Mouse (Mus musculus) forebrain, postnatal 0 days (tissue): ENCODE data around the gene Cdc42ep2. TPM values are rescaled to one million over a fixed set of nuclear protein-coding genes. Genes with fewer than 3 reads are reported as not detected.

Experiments used
- ATAC-seq: fragments of 200-750 bp; cut with Nextera tagmentation; 2 replicates; pipeline ENCODE4 v1.8.0; 2017; ENCODE audit warnings: mild to moderate bottlenecking, moderate library complexity
- DNase-seq: peaks from one replicate; pipeline ENCODE4 v3.0.0-alpha.2; 2015
- H3K27ac ChIP-seq: fragments of 300-500 bp; sonication (generic); 2 replicates; pipeline ENCODE4 v1.5.1; 2014; ENCODE audit warnings: low read depth, mild to moderate bottlenecking, antibody characterized with exemption, low read length, moderate library complexity, mixed read lengths
- H3K27me3 ChIP-seq: fragments of 300-500 bp; sonication (generic); 2 replicates; pipeline ENCODE4 v1.6.1; 2014; ENCODE audit warnings: mild to moderate bottlenecking, low read length, mixed read lengths; ENCODE audit not compliant: insufficient read depth
- H3K36me3 ChIP-seq: fragments of 300-500 bp; sonication (generic); 2 replicates; pipeline ENCODE4 v1.6.1; 2014; ENCODE audit warnings: mild to moderate bottlenecking, moderate library complexity; ENCODE audit not compliant: insufficient read depth
- H3K4me1 ChIP-seq: fragments of 300-500 bp; sonication (generic); 2 replicates; pipeline ENCODE4 v1.6.1; 2014; ENCODE audit warnings: antibody characterized with exemption; ENCODE audit not compliant: insufficient read depth
- H3K4me2 ChIP-seq: fragments of 300-500 bp; sonication (generic); 2 replicates; pipeline ENCODE4 v1.6.1; 2014; ENCODE audit warnings: low read depth, mild to moderate bottlenecking, moderate library complexity
- H3K4me3 ChIP-seq: fragments of 300-500 bp; sonication (generic); 2 replicates; pipeline ENCODE4 v1.5.1; 2014; ENCODE audit warnings: low read depth, low read length, mixed read lengths
- H3K9ac ChIP-seq: fragments of 300-500 bp; sonication (generic); 2 replicates; pipeline ENCODE4 v1.6.1; 2014; ENCODE audit warnings: mild to moderate bottlenecking
- H3K9me3 ChIP-seq: fragments of 300-500 bp; sonication (generic); 2 replicates; pipeline ENCODE4 v1.6.1; 2016; ENCODE audit warnings: low read length
- CTCF ChIP-seq: sonication (generic); IDR thresholded peaks from 2 replicates; pipeline ENCODE4 v1.5.1; 2016; ENCODE audit warnings: antibody characterized with exemption, control low read depth, low read depth
- WGBS: fragments of 180-500 bp; shearing (Covaris S2); extraction: QIAGEN DNeasy Blood & Tissue Kit; methylation state at CpG from one replicate; pipeline ENCODE4 v1.1.7; 2014; 5-methylcytosine and 5-hydroxymethylcytosine counted together
- polyA plus RNA-seq: library from polyadenylated mRNA; unstranded; fragments of >200 nt; fragmentation: Nextera tagmentation; extraction: Ambion mirVana; gene quantifications from 2 replicates; pipeline ENCODE4 v1.2.1, GENCODE M21; 2015
- total RNA-seq: library from RNA; depleted of rRNA; stranded (reverse); fragments of >200 nt; gene quantifications from 2 replicates; pipeline ENCODE4 v1.2.3, GENCODE M21; 2014; rRNA removed

Cdc42ep2 gene
- total RNA-seq = 13.3 and 18.4 TPM in 2 replicates
- 13.5 and 15.6 TPM in 2 replicates for polyA plus RNA-seq

DNA sequence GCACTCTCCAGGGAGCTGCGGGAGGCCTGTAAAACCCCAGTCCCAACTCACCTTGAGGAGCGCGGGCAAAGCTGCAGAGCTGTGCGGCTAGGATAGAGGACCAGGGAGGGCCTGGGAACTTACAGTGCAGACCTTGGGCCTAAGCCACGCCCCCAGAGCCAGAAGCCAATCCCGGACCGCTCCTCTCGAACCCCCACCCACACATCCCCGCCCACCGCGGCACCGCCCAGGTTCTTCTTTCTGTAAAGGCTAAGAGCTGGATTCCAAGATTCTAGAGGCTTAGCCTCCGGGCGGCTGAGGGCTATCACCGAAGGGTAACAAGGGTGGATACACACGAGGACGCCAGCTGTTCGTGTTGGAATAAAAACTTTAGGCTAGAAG, at the start of gene Cdc42ep2:
Gene Cdc42ep2, minus strand, starts transcription at position 104 of the 381 bp plus-strand sequence.
- 0 out of 2 replicates have a peak, but pooled peaks cover 3% of the 10 kb centered on the region for H3K4me1 ChIP-seq
- no peaks in the 10 kb centered on the region for H3K9me3 ChIP-seq
- peak within 1 kb of the TSS; percentile 70 for H3K9ac ChIP-seq
- DNase-seq = peak; percentile 93
- 0% methylated on average over 18 of the region's 18 CpGs for WGBS
- H3K36me3 ChIP-seq = no peaks in the 10 kb centered on the region
- ATAC-seq = peak; percentile 95
- peak within 1 kb of the TSS; percentile 60 for H3K4me3 ChIP-seq
- peak within 1 kb of the TSS; percentile 60 for H3K27ac ChIP-seq
- no peak for TF ChIP-seq CTCF
- H3K27me3 ChIP-seq = no peaks in the 10 kb centered on the region
- H3K4me2 ChIP-seq = peak within 1 kb of the TSS; percentile 94

DNA sequence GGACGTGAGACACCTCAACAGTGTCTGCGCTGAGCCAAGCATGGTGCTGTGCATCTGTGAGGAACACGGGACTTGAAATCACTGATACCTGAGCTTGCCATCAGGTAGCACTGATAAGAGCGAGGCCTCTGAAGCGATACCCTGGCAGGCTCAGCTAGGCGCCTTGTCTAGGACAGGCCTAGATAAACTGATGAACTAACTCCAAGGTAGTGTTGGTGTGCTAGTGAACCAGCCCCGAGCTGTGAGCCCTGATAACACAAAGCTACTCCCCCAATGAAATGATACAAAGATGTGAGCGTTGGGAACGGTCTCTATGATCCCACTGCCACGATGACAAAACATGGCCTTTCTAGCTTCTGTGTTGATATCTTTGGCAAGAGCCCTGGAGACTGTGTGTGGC, 43.0 kb upstream of the Cdc42ep2 start:
- DNase-seq (no peak), ATAC-seq (no peak)
- Histone ChIP-seq H3K9ac (0 out of 2 replicates have a peak overlapping the region, but pooled peaks have one; percentile 14), H3K27ac (no peak overlapping the region), H3K4me3 (no peak overlapping the region), H3K9me3 (no peaks in the 10 kb centered on the region), H3K36me3 (no peaks in the 10 kb centered on the region), H3K27me3 (no peaks in the 10 kb centered on the region), H3K4me2 (no peak overlapping the region), H3K4me1 (no peaks in the 10 kb centered on the region)
- WGBS = 91% methylated on average over 10 of the region's 10 CpGs
- TF ChIP-seq CTCF = no peak

DNA sequence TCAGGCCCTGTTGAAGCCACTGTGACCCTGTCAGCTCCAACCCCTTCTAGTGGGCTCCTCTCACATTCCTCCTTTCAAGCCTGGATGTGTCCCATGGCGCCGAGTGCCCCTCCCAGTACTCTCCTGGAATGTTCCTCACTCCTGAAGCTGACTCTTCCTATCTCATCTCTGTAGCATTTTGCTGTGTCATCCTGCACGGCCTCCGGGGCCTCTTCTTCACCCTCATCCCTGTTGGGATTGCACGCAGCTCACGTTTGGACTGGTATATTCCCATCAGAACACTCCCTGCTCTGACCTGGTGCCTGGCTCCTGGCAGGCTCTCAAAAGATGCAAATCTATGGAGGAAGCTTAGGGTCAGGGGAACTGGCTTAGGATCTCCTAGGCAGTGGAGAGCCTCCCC, 42.2 kb upstream of the Cdc42ep2 start:
- no peak overlapping the region for H3K9ac ChIP-seq
- WGBS = 72% methylated on average over 6 of the region's 6 CpGs
- H3K27ac ChIP-seq = no peak overlapping the region
- H3K4me1 ChIP-seq = no peaks in the 10 kb centered on the region
- no peak overlapping the region for H3K4me2 ChIP-seq
- TF ChIP-seq CTCF = no peak
- no peaks in the 10 kb centered on the region for H3K27me3 ChIP-seq
- H3K9me3 ChIP-seq = no peaks in the 10 kb centered on the region
- H3K4me3 ChIP-seq = no peak overlapping the region
- DNase-seq (no peak), ATAC-seq (no peak)
- no peaks in the 10 kb centered on the region for H3K36me3 ChIP-seq

DNA sequence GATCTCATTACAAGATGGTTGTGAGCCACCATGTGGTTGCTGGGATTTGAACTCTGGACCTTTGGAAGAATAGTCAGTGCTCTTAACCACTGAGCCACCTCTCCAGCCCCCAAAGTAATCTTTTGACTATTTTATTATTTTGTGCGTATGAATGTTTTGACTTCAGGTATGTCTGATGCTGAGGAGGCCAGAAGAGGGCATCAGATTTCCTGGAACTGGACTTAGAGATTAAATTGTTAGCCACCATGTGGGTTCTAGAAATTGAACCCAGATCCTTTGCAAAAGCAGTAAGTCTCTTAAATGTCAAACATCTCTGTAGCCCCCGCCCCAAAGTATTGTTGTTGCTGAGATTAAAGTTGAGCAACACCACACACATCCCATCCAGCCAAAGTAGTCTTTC, 41.3 kb upstream of the Cdc42ep2 start:
- 94% methylated on average over 2 of the region's 2 CpGs for WGBS
- no peak for TF ChIP-seq CTCF
- H3K27ac ChIP-seq = no peak overlapping the region
- H3K9ac ChIP-seq = no peak overlapping the region
- ATAC-seq (no peak), DNase-seq (no peak)
- H3K9me3 ChIP-seq = no peaks in the 10 kb centered on the region
- no peaks in the 10 kb centered on the region for H3K36me3 ChIP-seq
- H3K27me3 ChIP-seq = no peaks in the 10 kb centered on the region
- no peaks in the 10 kb centered on the region for H3K4me1 ChIP-seq
- H3K4me3 ChIP-seq = no peak overlapping the region
- H3K4me2 ChIP-seq = no peak overlapping the region

DNA sequence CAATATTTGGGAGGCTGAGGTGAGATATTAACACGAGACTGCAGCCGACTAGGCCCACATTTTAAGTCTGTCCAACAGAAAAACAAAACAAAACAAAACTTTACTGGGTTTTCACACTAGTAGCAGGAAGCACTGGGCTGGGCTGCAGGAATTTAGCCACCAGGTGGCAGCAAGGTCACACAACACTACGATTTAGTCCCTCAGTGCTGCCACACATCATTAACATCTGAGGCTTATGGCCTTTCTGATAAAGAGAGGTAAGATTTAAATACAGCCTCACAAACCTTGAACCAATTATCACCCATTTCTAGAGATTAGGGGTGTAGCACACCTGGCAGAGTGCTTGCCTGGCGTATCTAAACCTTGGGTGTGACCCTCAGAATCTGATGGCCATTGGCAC, 40.7 kb upstream of the Cdc42ep2 start:
- no peaks in the 10 kb centered on the region for H3K9me3 ChIP-seq
- 7% methylated on average over 4 of the region's 4 CpGs for WGBS
- H3K4me3 ChIP-seq = no peak overlapping the region
- no peak overlapping the region for H3K27ac ChIP-seq
- peak; percentile 63; the same call in 1 of the 2 replicates for ATAC-seq
- H3K4me1 ChIP-seq = no peaks in the 10 kb centered on the region
- no peak overlapping the region for H3K9ac ChIP-seq
- H3K4me2 ChIP-seq = no peak overlapping the region
- DNase-seq = peak; percentile 86
- no peaks in the 10 kb centered on the region for H3K36me3 ChIP-seq
- TF ChIP-seq CTCF = peak; percentile 90
- no peaks in the 10 kb centered on the region for H3K27me3 ChIP-seq

DNA sequence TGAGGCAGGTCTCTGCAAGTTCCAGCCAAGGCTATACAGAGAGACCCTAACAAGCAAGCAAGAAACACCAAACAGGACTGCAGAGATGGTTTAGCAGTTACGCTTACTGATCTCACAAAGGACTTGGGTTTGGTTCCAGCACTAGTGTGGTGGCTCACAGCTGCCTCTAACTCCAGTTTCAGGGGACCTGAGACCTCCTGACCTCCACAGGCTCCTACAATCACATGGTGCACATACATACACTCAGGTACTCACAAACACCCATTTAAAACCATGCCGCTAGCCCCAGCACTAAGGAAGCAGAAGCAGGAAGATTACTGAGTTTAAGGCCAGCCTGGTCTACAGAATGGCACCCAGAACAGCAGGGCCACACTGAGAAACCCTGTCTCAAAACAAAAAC, 40.2 kb upstream of the Cdc42ep2 start:
- H3K36me3 ChIP-seq = no peaks in the 10 kb centered on the region
- no peak for ATAC-seq
- H3K27me3 ChIP-seq = no peaks in the 10 kb centered on the region
- no peaks in the 10 kb centered on the region for H3K4me1 ChIP-seq
- no peak for TF ChIP-seq CTCF
- H3K4me2 ChIP-seq = peak overlapping the region; percentile 96
- no peaks in the 10 kb centered on the region for H3K9me3 ChIP-seq
- no peak overlapping the region for H3K9ac ChIP-seq
- DNase-seq = no peak
- H3K4me3 ChIP-seq = no peak overlapping the region
- WGBS = 85% methylated on average over 2 of the region's 2 CpGs
- H3K27ac ChIP-seq = no peak overlapping the region

DNA sequence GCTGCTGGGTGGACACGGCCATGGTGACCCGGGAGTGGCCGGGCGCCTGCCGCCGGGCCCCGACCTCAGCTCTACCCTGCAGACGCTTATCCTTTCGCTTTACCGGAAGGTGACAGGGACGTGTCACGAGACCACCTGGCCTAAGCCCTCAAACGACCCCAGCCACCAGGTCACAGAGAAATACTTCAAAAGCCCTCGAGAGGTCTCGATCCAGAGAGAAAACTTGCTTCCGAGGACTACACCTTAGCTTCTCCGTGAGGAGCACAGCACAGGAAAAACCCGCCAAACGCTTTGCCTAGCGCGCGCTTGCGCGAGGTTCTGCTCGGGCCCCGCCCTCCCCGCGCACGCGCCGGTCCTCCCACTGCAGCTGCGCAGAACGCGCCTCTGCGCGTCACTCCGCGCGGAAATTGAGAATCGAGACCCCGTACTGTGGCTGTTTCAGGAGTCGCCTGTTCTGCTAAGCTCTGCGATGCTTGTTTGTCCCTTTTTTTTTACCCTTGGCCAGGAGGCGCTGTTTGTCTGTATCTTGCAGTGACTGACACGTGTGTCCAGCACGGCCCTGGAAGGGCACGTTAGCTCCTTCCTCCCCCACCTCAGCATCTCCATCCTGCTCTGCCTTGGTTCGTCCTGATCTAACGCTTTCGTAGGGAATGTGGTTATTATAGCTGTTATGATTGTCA, 39.4 kb upstream of the Cdc42ep2 start, which contains the start of gene Pola2:
Gene Pola2, minus strand, starts transcription at position 320 of the 680 bp plus-strand sequence.
- H3K9ac ChIP-seq = peak within 1 kb of the TSS; percentile 62
- 0 out of 2 replicates have a peak within 1 kb of the TSS, but pooled peaks have one; percentile 15 for H3K27ac ChIP-seq
- peak; percentile 44; the same call in 1 of the 2 replicates for TF ChIP-seq CTCF
- ATAC-seq (peak; percentile 97), DNase-seq (peak; percentile 95)
- no peaks in the 10 kb centered on the region for H3K27me3 ChIP-seq
- peak within 1 kb of the TSS; percentile 96 for H3K4me2 ChIP-seq
- 2% methylated on average over 50 of the region's 50 CpGs for WGBS
- no peaks in the 10 kb centered on the region for H3K9me3 ChIP-seq
- H3K36me3 ChIP-seq = no peaks in the 10 kb centered on the region
- peak within 1 kb of the TSS; percentile 74 for H3K4me3 ChIP-seq
- H3K4me1 ChIP-seq = no peaks in the 10 kb centered on the region
